Mouse (Mus musculus) liver, embryonic 15.5 days (tissue): ENCODE data around the gene Trpm3. TPM values are rescaled to one million over a fixed set of nuclear protein-coding genes. Genes with fewer than 3 reads are reported as not detected.

Experiments used
- ATAC-seq: fragments of 200-750 bp; cut with Nextera tagmentation; 2 replicates; pipeline ENCODE4 v1.8.0; 2017; ENCODE audit warnings: moderate number of reproducible peaks, mild to moderate bottlenecking, moderate library complexity; ENCODE audit not compliant: insufficient read depth
- H3K27ac ChIP-seq: fragments of 300-500 bp; sonication (generic); replicated peaks from 2 replicates; pipeline ENCODE4 v1.5.1; 2015; ENCODE audit warnings: mild to moderate bottlenecking, inconsistent platforms
- H3K27me3 ChIP-seq: fragments of 300-500 bp; sonication (generic); 2 replicates; pipeline ENCODE4 v1.6.1; 2015; ENCODE audit warnings: mild to moderate bottlenecking, inconsistent platforms
- H3K36me3 ChIP-seq: fragments of 300-500 bp; sonication (generic); replicated peaks from 2 replicates; pipeline ENCODE4 v1.6.1; 2015; ENCODE audit warnings: moderate library complexity, mild to moderate bottlenecking, inconsistent platforms
- H3K4me1 ChIP-seq: fragments of 300-500 bp; sonication (generic); replicated peaks from 2 replicates; pipeline ENCODE4 v1.6.1; 2015; ENCODE audit warnings: inconsistent platforms
- H3K4me2 ChIP-seq: fragments of 300-500 bp; sonication (generic); 2 replicates; pipeline ENCODE4 v1.6.1; 2015; ENCODE audit warnings: moderate library complexity, mild to moderate bottlenecking, inconsistent platforms
- H3K4me3 ChIP-seq: fragments of 300-500 bp; sonication (generic); replicated peaks from 2 replicates; pipeline ENCODE4 v1.5.1; 2015; ENCODE audit warnings: mild to moderate bottlenecking, inconsistent platforms
- H3K9ac ChIP-seq: fragments of 300-500 bp; sonication (generic); 2 replicates; pipeline ENCODE4 v1.6.1; 2015; ENCODE audit warnings: moderate library complexity, mild to moderate bottlenecking, inconsistent platforms
- H3K9me3 ChIP-seq: fragments of 300-500 bp; sonication (generic); replicated peaks from 2 replicates; pipeline ENCODE4 v1.6.1; 2016; ENCODE audit warnings: inconsistent platforms
- WGBS: fragments of 180-500 bp; shearing (Covaris S2); methylation state at CpG from one replicate; pipeline ENCODE4 v1.1.7; 2015; ENCODE audit warnings: mixed read lengths; ENCODE audit not compliant: insufficient replicate concordance; 5-methylcytosine and 5-hydroxymethylcytosine counted together
- polyA plus RNA-seq: library from polyadenylated mRNA; unstranded; fragments of >200 nt; fragmentation: Nextera tagmentation; extraction: Ambion mirVana; gene quantifications from 2 replicates; pipeline ENCODE4 v1.2.1, GENCODE M21; 2015

Gene Trpm3
- polyA plus RNA-seq, 1 experiment from 2014 or later, result 0.03 TPM

DNA sequence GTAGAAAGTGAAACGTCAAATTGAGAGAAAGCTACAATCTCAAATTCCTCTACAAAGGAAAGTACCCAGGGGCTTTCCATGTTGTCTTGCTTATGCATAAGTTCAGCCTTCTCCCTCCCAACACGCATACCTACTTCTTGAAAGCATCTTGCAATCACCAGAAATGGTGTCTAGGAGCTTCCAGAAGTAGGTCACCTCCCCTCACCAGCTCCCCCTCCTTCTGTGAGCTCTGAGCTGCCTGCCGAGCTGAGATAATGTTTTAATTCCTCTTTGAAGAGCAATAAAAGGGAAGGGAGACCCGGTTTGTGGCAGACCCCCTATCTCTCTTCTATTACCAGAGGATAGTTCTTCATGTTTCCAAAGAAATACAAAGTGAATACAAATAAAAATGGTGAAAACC, 465.5 kb downstream of the Trpm3 start:
- Histone ChIP-seq H3K27me3 (no peaks in the 10 kb centered on the region), H3K4me2 (no peak overlapping the region), H3K4me3 (no peak overlapping the region), H3K9me3 (no peaks in the 10 kb centered on the region), H3K9ac (no peak overlapping the region), H3K36me3 (no peaks in the 10 kb centered on the region), H3K27ac (no peak overlapping the region), H3K4me1 (no peaks in the 10 kb centered on the region)
- 15% methylated on average over 4 of the region's 4 CpGs for WGBS
- no peak for ATAC-seq

DNA sequence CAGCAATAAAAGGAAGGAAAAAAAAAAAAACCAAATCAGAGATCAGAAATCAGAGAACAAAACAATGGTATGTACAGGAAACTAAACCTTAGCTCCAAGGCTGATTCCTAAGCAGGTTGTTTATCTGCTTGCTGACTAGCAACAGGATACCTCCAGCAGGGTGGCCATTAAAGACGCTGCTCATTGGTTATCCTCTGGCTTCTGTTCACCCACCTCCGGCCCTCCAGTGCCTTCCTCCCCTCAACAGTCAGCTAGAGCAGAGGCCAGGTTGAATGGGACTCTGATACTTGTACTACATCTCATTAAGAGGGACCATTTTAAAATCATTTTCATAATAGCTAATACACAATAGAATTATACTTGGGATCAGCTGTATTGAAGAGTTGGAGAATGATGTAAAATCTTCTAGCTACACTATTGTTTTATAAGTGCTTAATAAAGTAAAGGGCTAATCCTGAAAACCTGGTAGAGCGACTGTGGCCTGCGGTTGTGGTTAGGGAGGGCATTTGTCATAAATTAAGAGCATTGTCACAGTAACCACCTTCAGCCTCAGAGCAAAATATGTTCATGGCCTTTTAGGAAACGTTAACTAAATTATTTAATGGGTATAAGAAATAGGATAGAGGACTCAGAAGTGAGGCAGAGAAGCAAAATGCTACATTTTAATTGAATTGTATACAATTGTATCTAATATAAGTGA, 469.3 kb downstream of the Trpm3 start:
- no peak for ATAC-seq
- no peak overlapping the region for H3K9ac ChIP-seq

DNA sequence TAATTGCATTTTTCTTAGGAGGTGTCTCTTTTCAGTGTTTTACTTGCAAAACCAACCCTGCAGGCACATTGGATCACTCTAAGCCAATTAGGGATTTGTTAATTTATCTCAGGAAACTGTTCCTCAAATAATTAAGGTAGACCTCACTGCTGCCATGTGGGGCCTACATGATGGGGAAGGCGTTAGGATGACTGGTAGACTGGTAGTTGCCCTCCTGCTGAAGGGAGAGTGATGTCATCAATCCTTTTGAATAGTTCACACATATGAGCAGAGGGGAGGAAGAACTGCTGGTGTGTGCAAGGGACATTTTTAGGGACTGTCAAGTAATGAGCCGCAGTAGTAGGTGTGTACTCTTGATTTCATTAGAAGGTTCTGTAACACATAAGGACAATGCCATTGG, 472.8 kb downstream of the Trpm3 start:
- Histone ChIP-seq H3K4me3 (no peak overlapping the region), H3K27ac (no peak overlapping the region), H3K9me3 (no peaks in the 10 kb centered on the region), H3K9ac (no peak overlapping the region), H3K4me1 (no peaks in the 10 kb centered on the region), H3K27me3 (no peaks in the 10 kb centered on the region), H3K36me3 (no peaks in the 10 kb centered on the region), H3K4me2 (no peak overlapping the region)
- ATAC-seq, result no peak
- WGBS, result 65% methylated on average over 2 of the region's 2 CpGs

More for the DNA sequence above, 469.3 kb downstream of the Trpm3 start:
- H3K27me3 ChIP-seq, result no peaks in the 10 kb centered on the region
- H3K4me1 ChIP-seq, result no peaks in the 10 kb centered on the region
- H3K27ac ChIP-seq, result no peak overlapping the region
- no peak overlapping the region for H3K4me2 ChIP-seq
- H3K36me3 ChIP-seq, result no peaks in the 10 kb centered on the region
- 41% methylated on average over 5 of the region's 5 CpGs for WGBS
- no peak overlapping the region for H3K4me3 ChIP-seq
- H3K9me3 ChIP-seq, result no peaks in the 10 kb centered on the region

DNA sequence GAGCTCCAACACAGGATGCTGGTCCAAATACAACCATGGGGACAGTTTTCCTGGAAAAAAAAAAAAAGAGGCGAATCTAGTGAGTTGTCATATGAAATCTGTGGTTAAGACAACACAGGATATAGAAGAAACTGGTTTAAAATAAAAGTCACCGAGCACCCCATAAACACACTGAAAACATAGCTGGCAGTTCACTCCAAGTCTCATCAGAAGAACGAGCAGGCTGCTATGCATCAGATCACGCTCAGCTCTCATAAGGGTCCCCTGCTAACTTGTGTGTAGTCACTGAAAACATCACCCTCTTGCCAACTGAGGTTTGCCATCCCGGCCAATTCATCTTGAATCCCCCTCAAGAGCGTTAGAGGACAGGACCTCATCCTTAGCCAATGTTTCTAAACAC, 476.5 kb downstream of the Trpm3 start:
- Histone ChIP-seq H3K36me3 (no peaks in the 10 kb centered on the region), H3K27ac (no peak overlapping the region), H3K4me1 (no peaks in the 10 kb centered on the region), H3K9me3 (no peaks in the 10 kb centered on the region), H3K4me2 (no peak overlapping the region), H3K4me3 (no peak overlapping the region), H3K27me3 (no peaks in the 10 kb centered on the region), H3K9ac (no peak overlapping the region)
- WGBS, result 60% methylated on average over 6 of the region's 6 CpGs
- no peak for ATAC-seq

DNA sequence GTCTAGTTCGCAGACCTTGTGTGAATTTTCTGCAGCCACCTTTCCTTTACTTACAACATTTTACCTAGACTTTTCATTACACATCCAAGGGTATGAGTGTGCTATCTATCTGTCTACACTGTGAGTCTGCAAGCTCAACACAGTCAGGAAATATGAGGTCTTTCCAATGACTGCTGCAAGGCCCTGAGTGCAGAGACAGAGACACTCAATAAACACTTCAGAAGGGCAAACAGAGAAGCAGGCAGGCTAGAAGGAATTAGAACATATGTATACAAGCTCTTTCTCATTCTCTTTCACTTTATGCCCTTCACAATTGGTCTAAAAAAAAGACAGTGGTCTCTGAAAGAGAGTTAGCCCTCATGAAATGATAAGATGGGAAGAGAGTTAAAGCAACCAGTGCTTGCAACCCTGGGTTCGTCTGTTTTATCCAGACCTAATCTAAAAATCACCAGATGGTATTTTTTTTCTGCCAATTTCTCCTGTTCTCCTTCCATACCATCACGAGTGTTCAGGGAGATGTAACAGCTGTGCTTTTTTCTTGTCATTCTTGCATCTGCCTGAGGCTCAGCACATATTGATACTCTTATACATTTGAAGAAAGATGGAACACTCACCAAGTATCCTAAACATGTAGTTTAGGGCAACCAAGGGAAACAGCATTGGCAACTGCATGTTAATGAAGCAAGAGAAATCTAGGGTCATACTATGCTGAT, 486.1 kb downstream of the Trpm3 start:
- Histone ChIP-seq H3K27me3 (no peaks in the 10 kb centered on the region), H3K36me3 (no peaks in the 10 kb centered on the region), H3K4me3 (no peak overlapping the region), H3K4me2 (no peak overlapping the region), H3K4me1 (no peaks in the 10 kb centered on the region), H3K9me3 (no peaks in the 10 kb centered on the region), H3K9ac (no peak overlapping the region), H3K27ac (no peak overlapping the region)
- no peak for ATAC-seq
- 45% methylated on average over 3 of the region's 3 CpGs for WGBS

DNA sequence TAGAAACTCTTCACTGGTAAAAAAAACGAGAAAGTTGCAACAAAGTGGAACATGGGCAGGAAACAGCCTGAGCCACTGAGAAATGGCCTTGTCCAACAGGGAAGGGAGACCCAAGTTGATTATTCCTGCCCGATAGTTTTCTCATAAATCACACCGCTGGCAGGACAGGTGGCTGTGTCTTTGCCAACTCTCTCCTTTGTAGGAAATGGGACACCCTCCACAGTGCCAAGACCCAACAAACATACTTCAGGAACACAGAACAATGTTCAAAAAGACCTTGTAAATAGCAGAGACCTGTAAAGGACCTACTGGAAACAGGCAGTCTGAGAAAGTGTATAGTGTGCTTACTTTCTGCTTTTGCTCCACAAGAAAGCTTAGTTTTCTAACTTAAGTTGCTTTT, 490.0 kb downstream of the Trpm3 start:
- Histone ChIP-seq H3K4me2 (no peak overlapping the region), H3K4me3 (no peak overlapping the region), H3K9me3 (no peaks in the 10 kb centered on the region), H3K4me1 (no peaks in the 10 kb centered on the region), H3K27ac (no peak overlapping the region), H3K27me3 (no peaks in the 10 kb centered on the region), H3K36me3 (no peaks in the 10 kb centered on the region), H3K9ac (no peak overlapping the region)
- 51% methylated on average over 3 of the region's 3 CpGs for WGBS
- no peak for ATAC-seq

DNA sequence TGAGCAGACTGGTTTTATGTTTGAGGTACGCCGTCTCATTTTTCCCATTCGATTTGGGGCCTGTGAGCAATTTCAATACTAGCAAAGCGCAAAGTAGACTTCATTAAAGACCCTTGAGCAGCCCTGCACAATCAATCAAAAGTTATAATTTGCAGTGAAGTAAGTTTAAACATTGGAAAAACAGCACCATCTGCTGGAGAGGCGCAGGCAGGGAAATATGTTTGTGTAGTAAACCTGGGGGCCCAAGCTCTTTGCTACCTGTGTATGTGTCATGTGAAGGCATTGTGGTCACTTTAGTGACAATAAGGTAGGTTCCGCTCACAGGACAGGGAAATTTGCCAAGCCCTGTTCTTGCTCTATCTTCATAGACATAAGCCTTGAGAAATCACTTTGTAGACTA, 492.5 kb downstream of the Trpm3 start:
- no peaks in the 10 kb centered on the region for H3K36me3 ChIP-seq
- no peak overlapping the region for H3K9ac ChIP-seq
- no peak for ATAC-seq
- H3K27ac ChIP-seq, result no peak overlapping the region
- no peak overlapping the region for H3K4me2 ChIP-seq
- no peak overlapping the region for H3K4me3 ChIP-seq
- H3K4me1 ChIP-seq, result no peaks in the 10 kb centered on the region
- H3K27me3 ChIP-seq, result no peaks in the 10 kb centered on the region
- WGBS, result 59% methylated on average over 6 of the region's 6 CpGs
- H3K9me3 ChIP-seq, result no peaks in the 10 kb centered on the region

DNA sequence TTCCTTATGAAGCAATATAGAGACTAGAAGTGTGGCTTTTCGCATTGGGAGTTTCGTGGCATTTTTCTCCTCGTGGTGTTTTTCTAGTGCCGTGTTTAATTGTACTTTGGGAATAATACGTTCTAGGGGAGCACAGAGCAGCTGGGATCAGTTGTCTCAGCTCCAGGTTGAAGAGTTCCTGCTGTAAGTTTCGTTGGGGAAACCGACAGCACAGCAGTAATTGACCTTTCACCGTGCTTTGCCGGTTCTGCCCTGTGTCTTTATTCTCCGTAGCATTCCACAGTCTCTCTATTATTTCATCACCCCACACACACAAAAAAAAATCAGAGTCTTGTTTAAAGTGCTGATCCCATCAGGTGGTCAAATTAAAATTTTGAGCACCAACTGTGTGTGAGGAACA, 496.8 kb downstream of the Trpm3 start:
- WGBS, result 73% methylated on average over 10 of the region's 10 CpGs
- H3K4me1 ChIP-seq, result no peaks in the 10 kb centered on the region
- H3K9me3 ChIP-seq, result no peaks in the 10 kb centered on the region
- H3K27ac ChIP-seq, result no peak overlapping the region
- H3K9ac ChIP-seq, result no peak overlapping the region
- no peak overlapping the region for H3K4me2 ChIP-seq
- no peaks in the 10 kb centered on the region for H3K27me3 ChIP-seq
- no peak for ATAC-seq
- no peak overlapping the region for H3K4me3 ChIP-seq
- H3K36me3 ChIP-seq, result no peaks in the 10 kb centered on the region

DNA sequence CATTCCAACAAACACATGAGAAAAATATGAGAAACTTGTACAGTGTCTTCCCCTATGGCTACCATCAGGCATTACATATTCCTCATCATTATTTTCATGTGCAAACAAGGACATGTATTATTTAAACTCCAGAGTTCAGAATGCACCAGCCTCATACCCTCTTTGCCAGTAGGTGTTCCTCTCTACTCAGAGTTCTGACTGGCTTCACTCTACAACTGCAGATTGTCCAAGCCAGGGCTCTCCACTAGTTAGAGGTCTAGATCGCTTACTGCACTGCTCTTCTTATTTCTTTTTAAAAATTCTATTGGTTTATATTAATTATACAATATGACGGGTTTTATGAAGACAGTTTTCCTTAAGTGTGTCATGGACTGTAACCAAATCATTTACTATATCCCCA, 498.9 kb downstream of the Trpm3 start:
- Histone ChIP-seq H3K4me1 (no peaks in the 10 kb centered on the region), H3K9ac (no peak overlapping the region), H3K9me3 (no peaks in the 10 kb centered on the region), H3K27ac (no peak overlapping the region), H3K27me3 (no peaks in the 10 kb centered on the region), H3K4me3 (no peak overlapping the region), H3K36me3 (no peaks in the 10 kb centered on the region), H3K4me2 (no peak overlapping the region)
- WGBS, result 48% methylated on average over 2 of the region's 2 CpGs
- ATAC-seq, result no peak

DNA sequence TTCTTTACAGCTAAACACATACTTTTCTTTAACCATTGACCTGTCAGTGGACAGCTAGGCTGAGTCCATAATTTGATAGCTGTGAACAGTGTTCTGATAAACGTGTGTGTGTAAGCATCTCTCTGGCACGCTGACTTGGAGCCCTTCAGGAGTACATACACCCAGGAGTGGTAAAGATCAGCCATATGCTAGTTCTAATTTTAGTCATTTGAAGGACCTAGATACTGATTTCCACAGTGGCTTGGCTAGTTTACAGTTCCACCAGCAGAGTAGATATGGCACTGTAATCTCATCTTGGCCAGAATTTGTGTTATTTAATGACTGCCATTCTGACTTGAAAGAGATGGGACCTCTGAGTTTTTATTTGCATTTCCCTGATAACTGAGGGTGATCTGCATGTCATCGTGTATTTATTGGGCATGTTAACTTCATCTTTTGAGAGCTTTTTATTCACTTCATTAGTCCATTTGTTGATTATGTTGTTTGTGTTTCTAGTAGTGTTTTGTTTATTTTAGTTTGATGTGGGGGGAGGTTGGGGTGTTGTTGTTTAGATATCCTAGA, 499.6 kb downstream of the Trpm3 start:
- H3K4me3 ChIP-seq, result no peak overlapping the region
- H3K27me3 ChIP-seq, result no peaks in the 10 kb centered on the region
- H3K4me2 ChIP-seq, result no peak overlapping the region
- WGBS, result 43% methylated on average over 3 of the region's 3 CpGs
- H3K9me3 ChIP-seq, result no peaks in the 10 kb centered on the region
- H3K9ac ChIP-seq, result no peak overlapping the region
- H3K27ac ChIP-seq, result no peak overlapping the region
- H3K4me1 ChIP-seq, result no peaks in the 10 kb centered on the region
- no peaks in the 10 kb centered on the region for H3K36me3 ChIP-seq
- no peak for ATAC-seq

DNA sequence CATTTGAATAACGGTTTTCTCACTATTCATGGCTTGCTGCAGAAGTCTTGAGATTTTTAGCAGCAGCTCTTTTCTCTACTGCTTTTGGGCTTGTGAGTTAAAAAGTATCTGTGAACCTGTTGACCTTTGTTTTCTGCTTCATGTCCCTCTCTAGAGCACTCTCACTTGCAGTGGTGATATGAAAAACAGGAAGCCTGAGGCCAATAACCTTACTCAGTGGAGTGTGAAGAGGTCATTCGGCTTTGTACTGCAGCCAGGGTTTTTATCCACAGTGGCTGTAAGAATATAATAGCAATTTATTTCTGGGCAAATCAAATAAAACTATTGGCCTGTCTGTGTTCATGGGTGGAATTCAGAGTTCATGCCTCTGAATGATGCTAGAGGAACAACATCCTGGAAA, 503.3 kb downstream of the Trpm3 start:
- H3K27me3 ChIP-seq, result no peaks in the 10 kb centered on the region
- no peak for ATAC-seq
- H3K9me3 ChIP-seq, result no peaks in the 10 kb centered on the region
- 48% methylated on average over 2 of the region's 2 CpGs for WGBS
- no peaks in the 10 kb centered on the region for H3K4me1 ChIP-seq
- H3K27ac ChIP-seq, result no peak overlapping the region
- no peak overlapping the region for H3K4me3 ChIP-seq
- no peak overlapping the region for H3K9ac ChIP-seq
- no peak overlapping the region for H3K4me2 ChIP-seq
- no peaks in the 10 kb centered on the region for H3K36me3 ChIP-seq
